Mouse (Mus musculus): Measurements from ENCODE around the gene Lef1. TPM values are rescaled to one million over a fixed set of nuclear protein-coding genes. Genes with fewer than 3 reads are reported as not detected.

Gene Lef1
- total RNA-seq, 2 experiments from 2014 or later: 6.2 to 7.1 TPM

GRCm38 (mm10) chr3:131111151-131111850, 1.0 kb downstream of the Lef1 start:
- TF ChIP-seq CTCF (conservative IDR thresholded peaks at IDR 0.05): no peak
- DNase-seq (ENCODE audit: low spot score in 2 of 2): no peak
- Histone ChIP-seq H3K27ac (peak overlapping the region; percentile 68), H3K4me3 (peak overlapping the region; percentile 58)

- TF ChIP-seq CTCF (conservative IDR thresholded peaks at IDR 0.05): no peak
- Histone ChIP-seq H3K4me3 (peak overlapping the region; percentile 58), H3K27ac (peak overlapping the region; percentile 68)
- DNase-seq (ENCODE audit: low spot score in 2 of 2): no peak
Measured at GRCm38 (mm10) chr3:131111851-131112572, 1.7 kb downstream of the Lef1 start.

- H3K27ac ChIP-seq: no peak overlapping the region; the same call in 1 of the 2 replicates
- H3K4me3 ChIP-seq: peak overlapping the region; percentile 58
- TF ChIP-seq CTCF (conservative IDR thresholded peaks at IDR 0.05): no peak
- DNase-seq (ENCODE audit: low spot score in 2 of 2): no peak
Measured at GRCm38 (mm10) chr3:131112573-131112955, 2.3 kb downstream of the Lef1 start.

GRCm38 (mm10) chr3:131113029-131113428, 2.8 kb downstream of the Lef1 start:
- H3K4me3 ChIP-seq: peak overlapping the region; percentile 58

GRCm38 (mm10) chr3:131116116-131116515, 5.8 kb downstream of the Lef1 start:
- no peak overlapping the region for H3K27ac ChIP-seq
- no peak overlapping the region for H3K4me3 ChIP-seq
- no peak for TF ChIP-seq CTCF (conservative IDR thresholded peaks at IDR 0.05)
- DNase-seq (ENCODE audit: low spot score in 2 of 2): no peak

More at GRCm38 (mm10) chr3:131113029-131113428, 2.8 kb downstream of the Lef1 start:
- DNase-seq (ENCODE audit: low spot score in 2 of 2): no peak
- no peak for TF ChIP-seq CTCF (conservative IDR thresholded peaks at IDR 0.05)
- H3K27ac ChIP-seq: no peak overlapping the region

- no peak for TF ChIP-seq CTCF (conservative IDR thresholded peaks at IDR 0.05)
- no peak overlapping the region; the same call in 1 of the 2 replicates for H3K4me3 ChIP-seq
- no peak for DNase-seq (ENCODE audit: low spot score in 2 of 2)
- no peak overlapping the region for H3K27ac ChIP-seq
Measured at GRCm38 (mm10) chr3:131117352-131117751, 7.1 kb downstream of the Lef1 start.

GRCm38 (mm10) chr3:131117883-131118282, 7.6 kb downstream of the Lef1 start:
- TF ChIP-seq CTCF (conservative IDR thresholded peaks at IDR 0.05): no peak
- Histone ChIP-seq H3K4me3 (no peak overlapping the region), H3K27ac (no peak overlapping the region)
- no peak for DNase-seq (ENCODE audit: low spot score in 2 of 2)

- H3K4me3 ChIP-seq: no peak overlapping the region
- no peak overlapping the region for H3K27ac ChIP-seq
- DNase-seq (ENCODE audit: low spot score in 2 of 2): no peak
- no peak for TF ChIP-seq CTCF (conservative IDR thresholded peaks at IDR 0.05)
Measured at GRCm38 (mm10) chr3:131119435-131119834, 9.2 kb downstream of the Lef1 start.

GRCm38 (mm10) chr3:131123501-131123900, 13.2 kb downstream of the Lef1 start:
- Histone ChIP-seq H3K27ac (no peak overlapping the region), H3K4me3 (no peak overlapping the region)
- no peak for DNase-seq (ENCODE audit: low spot score in 2 of 2)
- TF ChIP-seq CTCF (conservative IDR thresholded peaks at IDR 0.05): no peak

- DNase-seq (ENCODE audit: low spot score in 2 of 2): no peak
- no peak for TF ChIP-seq CTCF (conservative IDR thresholded peaks at IDR 0.05)
- no peak overlapping the region for H3K27ac ChIP-seq
- H3K4me3 ChIP-seq: no peak overlapping the region
Measured at GRCm38 (mm10) chr3:131125873-131126272, 15.6 kb downstream of the Lef1 start.

GRCm38 (mm10) chr3:131126438-131126837, 16.2 kb downstream of the Lef1 start:
- TF ChIP-seq CTCF (conservative IDR thresholded peaks at IDR 0.05): no peak
- no peak overlapping the region for H3K4me3 ChIP-seq
- H3K27ac ChIP-seq: no peak overlapping the region
- no peak for DNase-seq (ENCODE audit: low spot score in 2 of 2)

- no peak for DNase-seq (ENCODE audit: low spot score in 2 of 2)
- no peak overlapping the region for H3K27ac ChIP-seq
- H3K4me3 ChIP-seq: no peak overlapping the region
- TF ChIP-seq CTCF (conservative IDR thresholded peaks at IDR 0.05): no peak
Measured at GRCm38 (mm10) chr3:131134003-131134402, 23.7 kb downstream of the Lef1 start.

- DNase-seq (ENCODE audit: low spot score in 2 of 2): no peak
- Histone ChIP-seq H3K4me3 (no peak overlapping the region), H3K27ac (no peak overlapping the region)
- TF ChIP-seq CTCF (conservative IDR thresholded peaks at IDR 0.05): no peak
Measured at GRCm38 (mm10) chr3:131135434-131135833, 25.2 kb downstream of the Lef1 start.

- no peak overlapping the region for H3K27ac ChIP-seq
- no peak for TF ChIP-seq CTCF (conservative IDR thresholded peaks at IDR 0.05)
- no peak overlapping the region; the same call in 1 of the 2 replicates for H3K4me3 ChIP-seq
- DNase-seq (ENCODE audit: low spot score in 2 of 2): no peak
Measured at GRCm38 (mm10) chr3:131136455-131136854, 26.2 kb downstream of the Lef1 start.

Measured in layer of hippocampus, adult 2 months (tissue).